Mouse (Mus musculus) neutrophil, adult 65 days (primary cell): Measurements from ENCODE around the gene B020011L13Rik. TPM values are rescaled to one million over a fixed set of nuclear protein-coding genes. Genes with fewer than 3 reads are reported as not detected.

Source experiments
- total RNA-seq: library from RNA; stranded (reverse); gene quantifications from 2 replicates; pipeline ENCODE4 v1.2.4, GENCODE M21; 2023

Gene B020011L13Rik
- total RNA-seq: not detected in 2 replicates

DNA sequence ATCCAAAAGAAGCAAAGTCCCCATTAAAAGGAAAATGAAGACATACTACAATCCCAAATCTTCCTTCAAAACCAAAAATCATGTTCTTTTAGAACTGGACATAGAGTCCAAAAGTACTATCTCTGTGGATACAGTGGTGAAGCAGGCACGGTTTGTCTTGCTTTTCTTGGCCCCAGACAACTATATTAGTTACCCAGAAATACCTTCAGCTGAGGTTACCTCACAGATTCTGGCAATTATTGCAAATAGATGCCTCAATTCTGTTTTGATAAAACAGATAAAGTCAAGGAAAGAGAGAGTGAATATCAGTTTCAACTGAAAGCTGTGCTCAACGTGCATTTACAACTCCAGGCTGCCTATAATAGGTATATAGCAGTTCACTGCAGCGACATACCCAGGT lies at the start of gene B020011L13Rik:
Gene B020011L13Rik (plus strand): TSS at position 301 of the 400 bp plus-strand sequence.

DNA sequence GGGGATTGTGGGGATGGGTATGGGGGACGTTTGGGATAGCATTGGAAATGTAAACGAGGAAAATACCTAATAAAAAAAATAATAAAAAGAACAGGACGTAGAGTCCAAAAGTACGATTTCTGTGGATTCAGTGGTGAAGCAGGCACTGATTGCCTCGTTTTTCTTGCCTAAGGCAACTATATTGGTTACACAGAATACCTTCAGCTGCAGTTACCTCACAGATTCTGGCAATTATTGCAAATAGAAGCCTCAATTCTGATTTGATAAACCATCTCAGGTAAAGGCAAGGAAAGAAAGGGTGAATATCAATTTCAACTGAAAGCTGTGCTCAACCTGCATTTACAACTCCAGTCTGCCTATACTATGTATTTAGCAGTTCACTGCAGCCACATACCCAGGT lies 48.8 kb downstream of the B020011L13Rik start, which contains the start of gene Gm28360:
Gene Gm28360 (plus strand): TSS at position 301 of the 400 bp plus-strand sequence.

Other genes starting within 250 kb of the B020011L13Rik start
- not detected in 2 replicates for gene Gm28363, start 84.0 kb upstream of the B020011L13Rik start, total RNA-seq
- not detected in 2 replicates for gene Gm28360, start 48.9 kb downstream of the B020011L13Rik start, total RNA-seq
- gene Gm28168, start 146.9 kb downstream of the B020011L13Rik start, total RNA-seq: not detected in 2 replicates
- not detected in 2 replicates for gene Gm7145, start 184.8 kb downstream of the B020011L13Rik start, total RNA-seq